Mouse (Mus musculus): ENCODE measurements around the gene Olfr372. TPM values are rescaled to one million over a fixed set of nuclear protein-coding genes. Genes with fewer than 3 reads are reported as not detected.

The Olfr372 gene
- polyA plus RNA-seq, 1 experiment from 2014 or later: not detected

DNA sequence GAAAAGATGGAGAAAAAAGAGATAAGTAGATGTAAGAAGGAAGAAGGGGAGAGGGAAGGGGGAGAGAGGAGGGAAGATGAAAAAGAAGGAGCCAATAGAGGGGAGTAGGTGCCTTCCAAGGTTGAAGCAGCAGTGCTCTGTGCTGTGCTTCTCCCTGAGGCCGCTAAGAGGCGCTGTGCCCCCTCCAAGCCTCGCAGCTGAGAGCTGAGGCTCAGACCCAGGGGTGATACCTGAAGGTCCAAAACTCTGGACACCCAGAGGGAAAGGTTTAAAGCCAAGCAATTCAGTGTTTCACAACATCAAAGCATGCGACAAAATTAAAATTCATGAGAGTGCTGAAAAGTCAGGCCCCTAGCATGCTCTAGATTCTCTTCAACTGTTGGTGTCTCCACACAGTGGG is 64.1 kb downstream of the Olfr372 start:
- ATAC-seq (ENCODE audit: low read depth) (no peak), DNase-seq (no peak)
- Histone ChIP-seq H3K36me3 (no peaks in the 10 kb centered on the region), H3K9ac (no peak overlapping the region), H3K4me2 (no peak overlapping the region), H3K4me3 (replicated peaks) (no peak overlapping the region), H3K4me1 (replicated peaks) (no peaks in the 10 kb centered on the region), H3K9me3 (replicated peaks) (no peaks in the 10 kb centered on the region), H3K27ac (no peak overlapping the region), H3K27me3 (no peaks in the 10 kb centered on the region)
- 23% methylated on average over 4 of the region's 4 CpGs for WGBS (ENCODE audit: insufficient replicate concordance)

DNA sequence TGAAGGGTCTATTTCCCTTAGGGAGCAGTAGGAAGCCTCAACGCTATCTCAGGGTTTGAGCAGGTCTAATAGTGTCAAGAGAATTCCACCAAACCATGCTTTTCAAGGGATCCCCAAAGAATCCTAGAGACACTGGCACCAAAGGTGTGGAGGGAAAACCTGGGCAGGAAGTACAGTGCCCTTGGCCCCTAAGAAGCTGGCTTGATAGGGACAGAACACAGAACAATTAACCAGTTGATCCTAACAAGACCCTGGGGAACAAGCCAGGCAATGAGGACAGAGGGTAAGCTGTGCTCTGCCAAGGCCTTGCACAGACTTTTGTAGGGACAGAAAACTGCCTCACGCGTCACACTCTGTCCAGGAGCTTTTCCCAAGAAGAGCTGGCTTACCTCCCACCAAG is 65.7 kb downstream of the Olfr372 start, which contains the start of gene Olfr374:
Gene Olfr374 (plus strand): TSS at position 301 of the 400 bp plus-strand sequence.
- H3K9me3 ChIP-seq (replicated peaks): no peaks in the 10 kb centered on the region
- no peaks in the 10 kb centered on the region for H3K4me1 ChIP-seq (replicated peaks)

More for the DNA sequence above, 65.7 kb downstream of the Olfr372 start, which contains the start of gene Olfr374:
- Histone ChIP-seq H3K4me3 (replicated peaks) (no peak within 1 kb of the TSS), H3K27ac (no peak within 1 kb of the TSS), H3K4me2 (no peak within 1 kb of the TSS), H3K27me3 (no peaks in the 10 kb centered on the region), H3K9ac (no peak within 1 kb of the TSS), H3K36me3 (no peaks in the 10 kb centered on the region)
- WGBS (ENCODE audit: insufficient replicate concordance): 76% methylated on average over 3 of the region's 3 CpGs
- ATAC-seq (ENCODE audit: low read depth) (no peak), DNase-seq (no peak)

Other genes starting within 250 kb of the Olfr372 start
- gene Zfp709, start 159.2 kb upstream of the Olfr372 start, polyA plus RNA-seq (2015; fragmentation: Nextera tagmentation; extraction: Ambion mirVana): 1.6 and 2.1 TPM in 2 replicates
- gene Zfp882, start 132.6 kb upstream of the Olfr372 start, polyA plus RNA-seq (2015; fragmentation: Nextera tagmentation; extraction: Ambion mirVana): 0.81 and 0.82 TPM in 2 replicates
- 8.8 and 10.3 TPM in 2 replicates for gene Zfp617, start 132.6 kb upstream of the Olfr372 start, polyA plus RNA-seq (2015; fragmentation: Nextera tagmentation; extraction: Ambion mirVana)
- 9.0 and 11.9 TPM in 2 replicates for gene Zfp961, start 90.2 kb upstream of the Olfr372 start, polyA plus RNA-seq (2015; fragmentation: Nextera tagmentation; extraction: Ambion mirVana)
- 1.6 and 1.9 TPM in 2 replicates for gene Cyp4f18, start 31.6 kb upstream of the Olfr372 start, polyA plus RNA-seq (2015; fragmentation: Nextera tagmentation; extraction: Ambion mirVana)
- 0.03 TPM in 2 replicates for gene Olfr373, start 42.0 kb downstream of the Olfr372 start, polyA plus RNA-seq (2015; fragmentation: Nextera tagmentation; extraction: Ambion mirVana)
- not detected in 2 replicates for gene Olfr374, start 65.8 kb downstream of the Olfr372 start, polyA plus RNA-seq (2015; fragmentation: Nextera tagmentation; extraction: Ambion mirVana)
- 110 and 131 TPM in 2 replicates for gene Tpm4, start 93.8 kb downstream of the Olfr372 start, polyA plus RNA-seq (2015; fragmentation: Nextera tagmentation; extraction: Ambion mirVana)
- 75.4 and 97.2 TPM in 2 replicates for gene Rab8a, start 120.0 kb downstream of the Olfr372 start, polyA plus RNA-seq (2015; fragmentation: Nextera tagmentation; extraction: Ambion mirVana)
- 0.16 and 0.29 TPM in 2 replicates for gene Hsh2d, start 148.4 kb downstream of the Olfr372 start, polyA plus RNA-seq (2015; fragmentation: Nextera tagmentation; extraction: Ambion mirVana)
- gene Cib3, start 171.6 kb downstream of the Olfr372 start, polyA plus RNA-seq (2015; fragmentation: Nextera tagmentation; extraction: Ambion mirVana): not detected in 2 replicates
- gene Gm11034, start 172.4 kb downstream of the Olfr372 start, polyA plus RNA-seq (2015; fragmentation: Nextera tagmentation; extraction: Ambion mirVana): not detected in 2 replicates
- 38.8 and 43.4 TPM in 2 replicates for gene Fam32a, start 178.5 kb downstream of the Olfr372 start, polyA plus RNA-seq (2015; fragmentation: Nextera tagmentation; extraction: Ambion mirVana)
- 64.1 and 67.7 TPM in 2 replicates for gene Ap1m1, start 198.8 kb downstream of the Olfr372 start, polyA plus RNA-seq (2015; fragmentation: Nextera tagmentation; extraction: Ambion mirVana)

Data from liver, embryonic 13.5 days (tissue).